Mouse (Mus musculus) liver, embryonic 14.5 days (tissue): Measurements from ENCODE around the gene Rbmxl1. TPM values are rescaled to one million over a fixed set of nuclear protein-coding genes. Genes with fewer than 3 reads are reported as not detected.
"Not testable (repeated sequence)": the region's sequence is repeated elsewhere in the genome, so short reads cannot be mapped to it uniquely, and the experiment has no call there.

ENCODE experiments used
- ATAC-seq: fragments of 200-750 bp; cut with Nextera tagmentation; 2 replicates; pipeline ENCODE4 v1.8.0; 2017; ENCODE audit warnings: moderate number of reproducible peaks, mild to moderate bottlenecking, moderate library complexity; ENCODE audit not compliant: insufficient read depth
- DNase-seq, 3 experiments: peaks; one replicate each; pipeline ENCODE4 v3.0.0-alpha.2; 2012 to 2013; ENCODE audit warnings: low read depth in 3 of 3, low spot score in 3 of 3
- H3K27ac ChIP-seq: fragments of 300-500 bp; sonication (generic); 2 replicates; pipeline ENCODE4 v1.5.1; 2014; ENCODE audit warnings: moderate library complexity, mild to moderate bottlenecking, control low read depth, inconsistent platforms
- H3K27me3 ChIP-seq: fragments of 300-500 bp; sonication (generic); 2 replicates; pipeline ENCODE4 v1.6.1; 2014; ENCODE audit warnings: mild to moderate bottlenecking, low read length, moderate library complexity; ENCODE audit not compliant: control insufficient read depth, insufficient read depth
- H3K36me3 ChIP-seq: fragments of 300-500 bp; sonication (generic); replicated peaks from 2 replicates; pipeline ENCODE4 v1.6.1; 2014; ENCODE audit warnings: low read depth; ENCODE audit not compliant: control insufficient read depth, insufficient read depth
- H3K4me1 ChIP-seq, 2 experiments: fragments of 200-500 bp in 1 of 2; fragments of 300-500 bp in 1 of 2; sonication (generic) in 1 of 2; replicated peaks; 2 replicates each; pipeline ENCODE4 v1.6.1; 2012 to 2014; ENCODE audit warnings: antibody characterized with exemption in 1 of 2, inconsistent platforms in 1 of 2, low read length in 1 of 2; ENCODE audit not compliant: control insufficient read depth in 2 of 2, insufficient read depth in 2 of 2
- H3K4me2 ChIP-seq: fragments of 300-500 bp; sonication (generic); 2 replicates; pipeline ENCODE4 v1.6.1; 2014; ENCODE audit warnings: low read depth, mild to moderate bottlenecking, control low read depth, moderate library complexity
- H3K4me3 ChIP-seq, 2 experiments: fragments of 200-500 bp in 1 of 2; fragments of 300-500 bp in 1 of 2; sonication (generic) in 1 of 2; 2 replicates each; pipeline ENCODE4 v1.5.1; 2012 to 2014; ENCODE audit warnings: low read depth in 2 of 2, low read length in 2 of 2, mild to moderate bottlenecking in 2 of 2, control low read depth in 1 of 2, inconsistent platforms in 1 of 2, moderate library complexity in 1 of 2; ENCODE audit not compliant: insufficient read depth in 1 of 2
- H3K9ac ChIP-seq: fragments of 300-500 bp; sonication (generic); replicated peaks from 2 replicates; pipeline ENCODE4 v1.6.1; 2014; ENCODE audit warnings: mild to moderate bottlenecking, control low read depth, moderate library complexity
- H3K9me3 ChIP-seq: fragments of 300-500 bp; sonication (generic); 2 replicates; pipeline ENCODE4 v1.6.1; 2016; ENCODE audit warnings: low read length, mixed read lengths; ENCODE audit not compliant: control insufficient read depth
- CTCF ChIP-seq: IDR thresholded peaks from 2 replicates; pipeline ENCODE4 v1.5.1; 2016; ENCODE audit warnings: antibody characterized with exemption, low read depth, control low read depth
- EP300 ChIP-seq: IDR thresholded peaks from 2 replicates; pipeline ENCODE4 v1.6.1; 2016; ENCODE audit warnings: antibody characterized with exemption, low read depth
- WGBS: fragments of 180-500 bp; shearing (Covaris S2); extraction: QIAGEN DNeasy Blood & Tissue Kit; methylation state at CpG from one replicate; pipeline ENCODE4 v1.1.7; 2014; ENCODE audit not compliant: insufficient replicate concordance; 5-methylcytosine and 5-hydroxymethylcytosine counted together
- polyA plus RNA-seq, 2 experiments: library from polyadenylated mRNA; depleted of rRNA in 1 of 2; stranded (reverse) in 1 of 2; unstranded in 1 of 2; fragments of >200 nt; fragmentation: Nextera tagmentation in 1 of 2; extraction: Ambion mirVana in 1 of 2; gene quantifications; 2 replicates each; pipeline versions ENCODE4 v1.2.1 to v1.2.3; 2012 to 2014

Rbmxl1 gene
- 44.4 and 68.2 TPM in 2 replicates for polyA plus RNA-seq (2012; rRNA removed)
- polyA plus RNA-seq (2014; fragmentation: Nextera tagmentation; extraction: Ambion mirVana): 101 TPM in 2 replicates

- no peaks in the 10 kb centered on the region for H3K27me3 ChIP-seq
- H3K9me3 ChIP-seq: no peaks in the 10 kb centered on the region
- ATAC-seq (peak; percentile 92), DNase-seq (peak; percentile 70 to 75 (median 71))
- TF ChIP-seq CTCF: 0 out of 2 replicates have a peak, but pooled peaks have one; percentile 6
- no peak for TF ChIP-seq EP300
- WGBS: under 1% methylated on average over 62 of the region's 70 CpGs
- peaks cover 7 to 9% of the 10 kb centered on the region in 2 experiments; a peak in 3 of 4 replicates for H3K4me1 ChIP-seq
- H3K4me2 ChIP-seq: peak within 1 kb of the TSS; percentile 84
- H3K27ac ChIP-seq: peak within 1 kb of the TSS; percentile 89
- peak within 1 kb of the TSS; percentile 88 for H3K9ac ChIP-seq
- peak within 1 kb of the TSS; percentile 94 to 98 for H3K4me3 ChIP-seq
- H3K36me3 ChIP-seq: peaks cover 15% of the 10 kb centered on the region
These were observed at the start of gene Rbmxl1 for GRCm38 (mm10) chr8:78508719-78509272. Gene Rbmxl1 (minus strand): TSS chr8:78508898.

- Histone ChIP-seq H3K9me3 (no peaks in the 10 kb centered on the region; the same call in 1 of the 2 replicates), H3K4me2 (no peak overlapping the region), H3K36me3 (no peaks in the 10 kb centered on the region), H3K27me3 (no peaks in the 10 kb centered on the region), H3K27ac (no peak overlapping the region), H3K4me3 (no peak overlapping the region), H3K4me1 (no peaks in the 10 kb centered on the region), H3K9ac (no peak overlapping the region)
- ATAC-seq (no peak), DNase-seq (no peak)
- 73% methylated on average over 11 of the region's 11 CpGs for WGBS
- no peak for TF ChIP-seq CTCF
- no peak for TF ChIP-seq EP300
These were observed 48.2 kb upstream of the Rbmxl1 start for GRCm38 (mm10) chr8:78556773-78557434.

DNA sequence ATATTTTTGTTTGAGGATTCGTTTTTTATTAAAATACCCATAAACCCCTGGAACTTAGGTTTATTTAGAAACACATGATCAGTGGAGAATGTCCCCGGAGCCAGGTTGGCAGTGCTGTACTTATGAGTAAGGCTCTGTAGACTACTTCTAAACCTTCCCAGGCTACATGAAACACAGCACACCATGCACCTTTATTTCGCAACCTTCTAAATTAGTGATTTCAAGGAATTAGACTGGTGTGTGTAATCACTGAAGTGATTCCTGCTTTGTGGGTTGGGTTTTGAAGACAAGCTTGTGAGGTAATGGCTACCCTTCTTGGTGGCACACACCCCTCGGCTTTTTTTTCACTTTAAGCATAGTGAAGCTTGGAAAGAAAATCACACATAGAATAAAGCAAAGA is 47.1 kb upstream of the Rbmxl1 start:
- Histone ChIP-seq H3K4me3 (no peak overlapping the region), H3K4me1 (no peaks in the 10 kb centered on the region), H3K27ac (no peak overlapping the region), H3K36me3 (no peaks in the 10 kb centered on the region), H3K9ac (no peak overlapping the region), H3K4me2 (no peak overlapping the region), H3K27me3 (no peaks in the 10 kb centered on the region), H3K9me3 (no peaks in the 10 kb centered on the region)
- ATAC-seq (no peak), DNase-seq (no peak)
- TF ChIP-seq CTCF (no peak), EP300 (no peak)
- 77% methylated on average over 4 of the region's 4 CpGs for WGBS

DNA sequence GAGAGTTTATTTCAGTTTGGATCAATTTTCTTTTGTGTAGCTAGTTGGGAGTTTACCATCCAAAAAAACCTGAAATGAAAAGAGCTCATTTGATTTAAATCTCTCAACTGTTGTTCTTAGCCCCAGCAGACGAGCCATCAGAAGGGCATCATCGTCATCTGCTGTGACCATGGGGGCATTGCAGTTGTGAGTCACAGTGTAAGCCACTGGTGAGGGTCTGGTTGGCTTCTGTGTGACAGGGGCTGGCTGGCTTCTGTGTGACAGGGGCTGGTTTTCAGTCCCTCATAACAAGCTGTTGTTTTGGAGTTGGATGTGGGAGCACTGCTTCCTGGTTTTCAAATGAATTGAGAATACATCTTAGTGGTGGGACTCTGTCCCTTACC is 42.0 kb upstream of the Rbmxl1 start:
- WGBS: 72% methylated on average over 2 of the region's 2 CpGs
- Histone ChIP-seq H3K36me3 (no peaks in the 10 kb centered on the region), H3K9ac (no peak overlapping the region), H3K27ac (no peak overlapping the region), H3K27me3 (no peaks in the 10 kb centered on the region), H3K4me3 (no peak overlapping the region), H3K9me3 (no peaks in the 10 kb centered on the region), H3K4me1 (no peaks in the 10 kb centered on the region), H3K4me2 (no peak overlapping the region)
- TF ChIP-seq EP300 (no peak), CTCF (no peak)
- DNase-seq (no peak), ATAC-seq (no peak)

DNA sequence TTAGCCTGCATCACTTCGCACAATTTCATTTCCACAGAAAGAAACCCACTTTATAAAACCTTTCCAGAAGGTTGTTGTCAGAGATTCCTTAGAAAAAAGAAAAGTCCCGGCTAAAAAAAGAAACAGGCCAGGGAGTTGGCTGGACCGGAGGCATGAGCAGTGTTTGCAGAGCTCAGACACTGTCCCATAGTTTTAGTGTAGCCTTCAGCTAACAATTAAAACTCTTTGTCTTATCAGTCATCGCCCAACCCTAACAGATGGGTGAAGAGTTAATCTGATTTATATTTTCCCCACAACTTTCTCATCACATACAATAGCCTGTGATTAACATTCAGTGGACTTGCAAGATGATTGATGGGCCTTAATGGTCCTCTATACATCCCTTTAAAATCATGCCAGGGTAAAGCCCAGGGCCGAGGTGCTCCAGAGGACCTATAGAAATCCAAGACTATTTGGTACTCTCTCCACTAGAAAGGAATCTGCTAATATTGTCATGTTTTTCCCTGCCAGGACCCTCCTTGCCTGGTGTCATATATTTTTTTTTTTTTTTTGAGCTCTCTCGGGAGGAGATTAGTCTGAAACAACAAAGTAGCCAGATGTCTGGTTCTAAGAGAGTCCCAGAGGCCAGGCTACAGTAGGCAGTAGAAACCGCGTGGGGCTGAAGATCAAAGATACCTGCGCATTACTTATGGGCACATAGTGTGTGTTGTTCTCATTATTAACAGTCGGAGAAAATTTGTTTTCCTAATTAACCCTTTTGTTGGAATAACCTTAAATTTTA is 41.5 kb upstream of the Rbmxl1 start:
- H3K9me3 ChIP-seq: no peaks in the 10 kb centered on the region
- H3K4me2 ChIP-seq: no peak overlapping the region
- DNase-seq (no peak), ATAC-seq (no peak)
- H3K4me3 ChIP-seq: no peak overlapping the region
- H3K4me1 ChIP-seq: no peaks in the 10 kb centered on the region
- no peaks in the 10 kb centered on the region for H3K36me3 ChIP-seq
- WGBS: 74% methylated on average over 10 of the region's 10 CpGs
- TF ChIP-seq CTCF (no peak), EP300 (no peak)
- H3K27ac ChIP-seq: no peak overlapping the region
- H3K9ac ChIP-seq: no peak overlapping the region
- H3K27me3 ChIP-seq: no peaks in the 10 kb centered on the region

DNA sequence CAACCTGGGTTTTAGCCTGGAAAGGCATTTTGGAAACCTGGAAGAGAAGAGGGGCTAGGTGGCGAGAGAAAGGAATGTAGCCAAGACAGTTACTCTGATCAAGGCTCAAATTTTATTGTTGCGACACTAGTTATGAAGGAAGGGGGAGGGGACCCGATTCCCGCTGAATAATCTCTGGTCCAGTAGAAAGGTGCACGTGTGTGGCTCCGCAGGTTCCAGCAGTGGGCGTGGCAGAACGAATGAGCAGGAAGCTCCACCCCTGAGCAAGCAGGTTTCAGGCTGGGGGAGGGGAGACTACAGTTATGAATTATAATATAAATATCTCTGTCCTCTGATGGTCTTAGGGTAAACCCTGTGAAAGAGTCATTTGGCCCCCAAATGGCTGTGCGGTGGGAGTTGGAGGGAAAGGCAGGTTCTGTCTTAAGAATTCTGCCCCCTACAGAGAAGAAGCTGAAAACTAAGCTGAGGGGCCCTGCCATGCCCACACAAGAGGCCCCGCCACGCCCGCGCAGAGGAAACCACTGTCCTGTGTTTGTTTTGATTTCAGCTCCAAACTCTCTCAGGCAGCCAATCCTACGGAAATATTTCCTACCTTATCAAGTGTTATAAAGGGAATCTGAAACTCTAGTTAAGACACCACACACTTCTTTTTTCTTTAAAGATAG is 36.6 kb upstream of the Rbmxl1 start:
- H3K4me1 ChIP-seq, H3K9me3 ChIP-seq, ATAC-seq, H3K36me3 ChIP-seq, H3K27me3 ChIP-seq, H3K9ac ChIP-seq, H3K27ac ChIP-seq, DNase-seq, H3K4me2 ChIP-seq, H3K4me3 ChIP-seq: not testable (repeated sequence)
- 26% methylated on average over 6 of the region's 14 CpGs for WGBS
